Mouse (Mus musculus) v-Abl transformed pro-B cells (cell line): Measurements from ENCODE around the gene Ehd4.

Experiments used
- in situ Hi-C, 2 experiments: fragments of 400-800 bp; cut with MboI; formaldehyde crosslinking; loops; one replicate each; pipeline ENCODE4 v1.15.1; 2025; ENCODE audit not compliant: unreplicated experiment in 2 of 2

Ehd4 gene

GRCm38 (mm10) chr2:120051405-120051804, 103.0 kb downstream of the Ehd4 start:
- in situ Hi-C loops, result no loop called here

- in situ Hi-C loops, result no loop called here
Measured at GRCm38 (mm10) chr2:120049632-120050274, 104.7 kb downstream of the Ehd4 start.

- in situ Hi-C loops, result no loop called here
Measured at GRCm38 (mm10) chr2:120048173-120048572, 106.2 kb downstream of the Ehd4 start.

GRCm38 (mm10) chr2:120046486-120047310, 107.7 kb downstream of the Ehd4 start:
- in situ Hi-C loops, result no loop called here

- in situ Hi-C loops, result no loop called here
Measured at GRCm38 (mm10) chr2:120044676-120045075, 109.7 kb downstream of the Ehd4 start.

GRCm38 (mm10) chr2:120044101-120044603, 110.3 kb downstream of the Ehd4 start:
- in situ Hi-C loops, result no loop called here

GRCm38 (mm10) chr2:120040991-120041390, 113.4 kb downstream of the Ehd4 start:
- in situ Hi-C loops, result no loop called here
